ENCODE assay signal across 17 mouse cellular contexts in genomic region chr3:69505090-69505489, GRCm38 (mm10).
DNase-seq lines count a peak whose midpoint lies in the region; ATAC-seq lines count a peak whose summit lies in the region.
"Had no signal": no experiment of that assay in that cellular context is flagged by ENCODE, and none has a peak within 500 bp of the region (broad histone marks: within the 10 kb centered on the region; RNA-seq: fewer than 3 reads in every experiment).

No protein-coding gene starts in this region.

- ATAC-seq in common myeloid progenitor, adult 5-6 weeks (replicated peaks; ENCODE audit: low read depth, poor library complexity, severe bottlenecking): peak; percentile 94
- peak; percentile 85 for ATAC-seq in megakaryocyte progenitor cell, adult 5-6 weeks (replicated peaks; ENCODE audit: poor library complexity)
- ATAC-seq: forebrain, postnatal 0 days; hindbrain, postnatal 0 days had no signal

- DNase-seq in spleen, postnatal 36 days (ENCODE audit: low spot score in 2 of 2): peak; percentile 9 to 13
- no peak for DNase-seq in spleen, postnatal 10 days (ENCODE audit: low spot score in 2 of 2)
- no peak for DNase-seq in gastrocnemius, adult 8-10 months (ENCODE audit: low spot score in 2 of 2)
- no peak for DNase-seq in testis, postnatal 14 days (ENCODE audit: low spot score)
- DNase-seq in thymus, postnatal 0 days (ENCODE audit: low spot score): no peak
- DNase-seq: adrenal gland, adult 8-10 months; cerebellum, adult 2 months; cerebellum, postnatal 10 days; forebrain, postnatal 0 days; gastrocnemius, adult 2 months; gastrocnemius, postnatal 36 days; heart, adult 18-20 months; heart, postnatal 10 days; heart, postnatal 4 days had no signal

Comparison
In these comparisons a context has a peak if more than half of its experiments do, and no peak if none do; other contexts are left out.
1. DNase-seq: peak in spleen, postnatal 36 days (2 of 2); none in spleen, postnatal 10 days (0 of 2), gastrocnemius, adult 8-10 months (0 of 2), testis, postnatal 14 days (single experiment) and thymus, postnatal 0 days (single experiment).